Mouse (Mus musculus): Measurements from ENCODE around the gene Cldn13. TPM values are rescaled to one million over a fixed set of nuclear protein-coding genes. Genes with fewer than 3 reads are reported as not detected.

Cldn13 gene
- polyA plus RNA-seq, 2 experiments, result 0.33 TPM; not detected in 1

- TF ChIP-seq POLR2A (IDR thresholded peaks at IDR 0.05; ENCODE audit: borderline replicate concordance, extremely low read depth, insufficient read depth, insufficient read length), result no peak
- Histone ChIP-seq H3K27ac (replicated peaks; ENCODE audit: low read depth, low read length) (no peak overlapping the region), H3K4me3 (replicated peaks; ENCODE audit: low read length) (no peak overlapping the region), H3K4me1 (ENCODE audit: control insufficient read depth, insufficient read depth, low read length) (peaks cover 7% of the 10 kb centered on the region), H3K9me3 (ENCODE audit: control insufficient read depth, low read length) (no peaks in the 10 kb centered on the region), H3K27me3 (ENCODE audit: control insufficient read depth, insufficient read depth, low read length) (no peaks in the 10 kb centered on the region), H3K36me3 (ENCODE audit: control insufficient read depth, insufficient read depth, low read length) (no peaks in the 10 kb centered on the region), H3K4me2 (replicated peaks; ENCODE audit: low read depth, low read length, severe bottlenecking) (no peak overlapping the region), H3K9ac (ENCODE audit: low read depth, low read length, severe bottlenecking) (no peak overlapping the region)
- ATAC-seq (ENCODE audit: low FRiP score, low read depth), result no peak
- WGBS, result 79% methylated on average over 5 of the region's 5 CpGs
- DNase-seq (ENCODE audit: low spot score), result no peak
Measured at GRCm38 (mm10) chr5:134955491-134955890, 40.2 kb upstream of the Cldn13 start.

GRCm38 (mm10) chr5:134951053-134951884, 35.9 kb upstream of the Cldn13 start:
- DNase-seq (ENCODE audit: low spot score), result no peak
- no peak overlapping the region for H3K9ac ChIP-seq (ENCODE audit: low read depth, low read length, severe bottlenecking)

GRCm38 (mm10) chr5:134948085-134948439, 32.7 kb upstream of the Cldn13 start:
- H3K4me1 ChIP-seq (ENCODE audit: control insufficient read depth, insufficient read depth, low read length), result peaks cover 15% of the 10 kb centered on the region
- no peak for TF ChIP-seq POLR2A (IDR thresholded peaks at IDR 0.05; ENCODE audit: borderline replicate concordance, extremely low read depth, insufficient read depth, insufficient read length)
- WGBS, result 67% methylated on average over 4 of the region's 4 CpGs
- no peak overlapping the region for H3K4me3 ChIP-seq (replicated peaks; ENCODE audit: low read length)
- ATAC-seq (ENCODE audit: low FRiP score, low read depth) (no peak), DNase-seq (ENCODE audit: low spot score) (no peak)
- no peak overlapping the region for H3K9ac ChIP-seq (ENCODE audit: low read depth, low read length, severe bottlenecking)
- H3K36me3 ChIP-seq (ENCODE audit: control insufficient read depth, insufficient read depth, low read length), result no peaks in the 10 kb centered on the region
- H3K27me3 ChIP-seq (ENCODE audit: control insufficient read depth, insufficient read depth, low read length), result peaks cover 24% of the 10 kb centered on the region; the same call in 1 of the 2 replicates
- H3K4me2 ChIP-seq (replicated peaks; ENCODE audit: low read depth, low read length, severe bottlenecking), result no peak overlapping the region
- no peaks in the 10 kb centered on the region for H3K9me3 ChIP-seq (ENCODE audit: control insufficient read depth, low read length)
- no peak overlapping the region for H3K27ac ChIP-seq (replicated peaks; ENCODE audit: low read depth, low read length)

More at GRCm38 (mm10) chr5:134951053-134951884, 35.9 kb upstream of the Cldn13 start:
- Histone ChIP-seq H3K27ac (replicated peaks; ENCODE audit: low read depth, low read length) (no peak overlapping the region), H3K4me3 (replicated peaks; ENCODE audit: low read length) (no peak overlapping the region), H3K4me1 (ENCODE audit: control insufficient read depth, insufficient read depth, low read length) (peaks cover 15% of the 10 kb centered on the region), H3K9me3 (ENCODE audit: control insufficient read depth, low read length) (no peaks in the 10 kb centered on the region), H3K36me3 (ENCODE audit: control insufficient read depth, insufficient read depth, low read length) (no peaks in the 10 kb centered on the region), H3K27me3 (ENCODE audit: control insufficient read depth, insufficient read depth, low read length) (peaks cover 12% of the 10 kb centered on the region; the same call in 1 of the 2 replicates), H3K4me2 (replicated peaks; ENCODE audit: low read depth, low read length, severe bottlenecking) (peak overlapping the region; percentile 0)
- WGBS, result 16% methylated on average over 19 of the region's 19 CpGs
- no peak for TF ChIP-seq POLR2A (IDR thresholded peaks at IDR 0.05; ENCODE audit: borderline replicate concordance, extremely low read depth, insufficient read depth, insufficient read length)
- peak; percentile 26; the same call in 1 of the 2 replicates for ATAC-seq (ENCODE audit: low FRiP score, low read depth)

GRCm38 (mm10) chr5:134947420-134948084, 32.2 kb upstream of the Cldn13 start:
- Histone ChIP-seq H3K4me2 (replicated peaks; ENCODE audit: low read depth, low read length, severe bottlenecking) (no peak overlapping the region), H3K9ac (ENCODE audit: low read depth, low read length, severe bottlenecking) (no peak overlapping the region), H3K27me3 (ENCODE audit: control insufficient read depth, insufficient read depth, low read length) (peaks cover 24% of the 10 kb centered on the region; the same call in 1 of the 2 replicates), H3K4me3 (replicated peaks; ENCODE audit: low read length) (no peak overlapping the region), H3K36me3 (ENCODE audit: control insufficient read depth, insufficient read depth, low read length) (no peaks in the 10 kb centered on the region), H3K4me1 (ENCODE audit: control insufficient read depth, insufficient read depth, low read length) (peaks cover 15% of the 10 kb centered on the region), H3K27ac (replicated peaks; ENCODE audit: low read depth, low read length) (no peak overlapping the region), H3K9me3 (ENCODE audit: control insufficient read depth, low read length) (no peaks in the 10 kb centered on the region)
- 41% methylated on average over 5 of the region's 5 CpGs for WGBS
- TF ChIP-seq POLR2A (IDR thresholded peaks at IDR 0.05; ENCODE audit: borderline replicate concordance, extremely low read depth, insufficient read depth, insufficient read length), result no peak
- ATAC-seq (ENCODE audit: low FRiP score, low read depth) (no peak), DNase-seq (ENCODE audit: low spot score) (no peak)

GRCm38 (mm10) chr5:134946857-134947255, 31.5 kb upstream of the Cldn13 start, which contains the start of gene Cldn4:
Gene Cldn4 (minus strand): TSS chr5:134946934.
- no peak for TF ChIP-seq POLR2A (IDR thresholded peaks at IDR 0.05; ENCODE audit: borderline replicate concordance, extremely low read depth, insufficient read depth, insufficient read length)
- H3K27ac ChIP-seq (replicated peaks; ENCODE audit: low read depth, low read length), result no peak within 1 kb of the TSS
- H3K4me2 ChIP-seq (replicated peaks; ENCODE audit: low read depth, low read length, severe bottlenecking), result peak within 1 kb of the TSS; percentile 15; the same call in 1 of the 2 replicates
- peak; percentile 80 for DNase-seq (ENCODE audit: low spot score)
- peak within 1 kb of the TSS; percentile 34 for H3K9ac ChIP-seq (ENCODE audit: low read depth, low read length, severe bottlenecking)
- WGBS, result 7% methylated on average over 11 of the region's 11 CpGs
- H3K36me3 ChIP-seq (ENCODE audit: control insufficient read depth, insufficient read depth, low read length), result no peaks in the 10 kb centered on the region
- peaks cover 24% of the 10 kb centered on the region; the same call in 1 of the 2 replicates for H3K27me3 ChIP-seq (ENCODE audit: control insufficient read depth, insufficient read depth, low read length)
- ATAC-seq (ENCODE audit: low FRiP score, low read depth), result no peak; the same call in 1 of the 2 replicates
- H3K4me1 ChIP-seq (ENCODE audit: control insufficient read depth, insufficient read depth, low read length), result peaks cover 15% of the 10 kb centered on the region
- no peaks in the 10 kb centered on the region for H3K9me3 ChIP-seq (ENCODE audit: control insufficient read depth, low read length)
- peak within 1 kb of the TSS; percentile 26 for H3K4me3 ChIP-seq (replicated peaks; ENCODE audit: low read length)
